Mouse (Mus musculus) left cerebral cortex, postnatal 4 days (tissue): ENCODE measurements around the gene Wbp2. TPM values are rescaled to one million over a fixed set of nuclear protein-coding genes. Genes with fewer than 3 reads are reported as not detected.
A peak's percentile ranks its signal among the peaks of the same experiment; 100 is the strongest.

Experiments
- DNase-seq: peaks from one replicate; pipeline ENCODE4 v3.0.0-alpha.2; 2022
- intact Hi-C: fragments of 180-260 bp; cut with DNase I; formaldehyde crosslinking; loops from one replicate; pipeline ENCODE4 v1.15.1; 2025
- total RNA-seq, 2 experiments: library from RNA; stranded (reverse); gene quantifications; 2 replicates each; pipeline ENCODE4 v1.2.3; 2021

The Wbp2 gene
- total RNA-seq, 2 experiments from 2014 or later: 171 to 176 TPM

- DNase-seq: no peak
- intact Hi-C loops: no loop called here
These were observed 45.0 kb downstream of the Wbp2 start for GRCm38 (mm10) chr11:116041833-116042232.

GRCm38 (mm10) chr11:116040593-116040992 is 46.2 kb downstream of the Wbp2 start:
- intact Hi-C loops: no loop called here
- no peak for DNase-seq

- no peak for DNase-seq
- intact Hi-C loops: loop anchor here (10.0 kb wide), 1 partner anchor 87 kb away; the partner anchor contains the start of gene Trim47
These were observed 49.0 kb downstream of the Wbp2 start for GRCm38 (mm10) chr11:116037826-116038225.

GRCm38 (mm10) chr11:116036671-116037070 is 50.1 kb downstream of the Wbp2 start:
- intact Hi-C loops: loop anchor here (10.0 kb wide), 1 partner anchor 88 kb away; the partner anchor contains the start of gene Trim47
- DNase-seq: no peak

GRCm38 (mm10) chr11:116034584-116034983 is 52.2 kb downstream of the Wbp2 start:
- intact Hi-C loops: loop anchor here (10.0 kb wide), 1 partner anchor 90 kb away; the partner anchor contains the start of gene Trim47
- DNase-seq: no peak

- intact Hi-C loops: loop anchor here (10.0 kb wide), 1 partner anchor 94 kb away; the partner anchor contains the start of gene Trim47
- no peak for DNase-seq
These were observed 55.6 kb downstream of the Wbp2 start for GRCm38 (mm10) chr11:116030898-116031845.

- DNase-seq: peak; percentile 99
- intact Hi-C loops: loop anchor here (10.0 kb wide), 1 partner anchor 95 kb away; the partner anchor contains the start of gene Trim47
These were observed 56.5 kb downstream of the Wbp2 start, which contains the start of gene Unk for GRCm38 (mm10) chr11:116030088-116030897. Unk (plus strand) TSS chr11:116030322.

GRCm38 (mm10) chr11:116029086-116029865 is 57.5 kb downstream of the Wbp2 start:
- intact Hi-C loops: no loop called here
- DNase-seq: no peak

Other genes starting within 250 kb of the Wbp2 start
- under 1 TPM in 1 of 2 experiments, not detected in 1; 0.28 TPM for gene Myo15b, start 228.6 kb downstream of the Wbp2 start, total RNA-seq
- not detected for gene Smim5, start 187.0 kb downstream of the Wbp2 start, total RNA-seq
- gene Smim6, start 175.0 kb downstream of the Wbp2 start, total RNA-seq: not detected
- 10 to 100 TPM; 51.3 to 67.4 TPM for gene Sap30bp, start 153.7 kb downstream of the Wbp2 start, total RNA-seq
- gene Recql5, start 153.5 kb downstream of the Wbp2 start, total RNA-seq: 10 to 100 TPM; 20.4 to 22.1 TPM
- 1 to 10 TPM; 3.7 to 4.4 TPM for gene Itgb4, start 112.3 kb downstream of the Wbp2 start, total RNA-seq
- 10 to 100 TPM; 36.2 to 37.9 TPM for gene Galk1, start 74.3 kb downstream of the Wbp2 start, total RNA-seq
- 100 to 1,000 TPM; 510 to 587 TPM for gene H3f3b, start 59.0 kb downstream of the Wbp2 start, total RNA-seq
- 10 to 100 TPM; 38.8 to 42.9 TPM for gene Unk, start 56.7 kb downstream of the Wbp2 start, total RNA-seq
- 1 to 10 TPM in 1 of 2 experiments, under 1 TPM in 1; 0.56 to 1.2 TPM for gene Unc13d, start 9.0 kb downstream of the Wbp2 start, total RNA-seq
- gene Trim47, start 40.2 kb upstream of the Wbp2 start, total RNA-seq: 1 to 10 TPM; 9.2 to 9.3 TPM
- 1 to 10 TPM; 4.9 to 5.2 TPM for gene Trim65, start 44.1 kb upstream of the Wbp2 start, total RNA-seq
- gene Mrpl38, start 51.9 kb upstream of the Wbp2 start, total RNA-seq: 10 to 100 TPM; 52.2 to 54.0 TPM
- gene Fbf1, start 81.2 kb upstream of the Wbp2 start, total RNA-seq: 100 to 1,000 TPM; 126 to 130 TPM
- gene Ten1, start 111.9 kb upstream of the Wbp2 start, total RNA-seq: 10 to 100 TPM; 39.5 to 39.9 TPM
- gene Acox1, start 112.0 kb upstream of the Wbp2 start, total RNA-seq: 10 to 100 TPM; 96.3 to 98.3 TPM
- gene Evpl, start 151.1 kb upstream of the Wbp2 start, total RNA-seq: under 1 TPM; 0.66 to 0.85 TPM
- gene Srp68, start 187.2 kb upstream of the Wbp2 start, total RNA-seq: 10 to 100 TPM; 53.2 to 57.1 TPM
- gene Galr2, start 193.9 kb upstream of the Wbp2 start, total RNA-seq: under 1 TPM; 0.18 to 0.20 TPM
- 100 to 1,000 TPM; 112 to 117 TPM for gene Exoc7, start 220.2 kb upstream of the Wbp2 start, total RNA-seq
- 1 to 10 TPM; 6.6 to 9.3 TPM for gene Foxj1, start 248.4 kb upstream of the Wbp2 start, total RNA-seq